Mouse (Mus musculus) intestine, embryonic 14.5 days (tissue): ENCODE results near the gene Snx1. TPM values are rescaled to one million over a fixed set of nuclear protein-coding genes. Genes with fewer than 3 reads are reported as not detected.

Source experiments
- ATAC-seq: fragments of 200-750 bp; cut with Nextera tagmentation; replicated peaks from 2 replicates; pipeline ENCODE4 v1.8.0; 2017; ENCODE audit warnings: low read depth, moderate number of reproducible peaks, moderate TSS enrichment, moderate library complexity; ENCODE audit not compliant: low FRiP score, low TSS enrichment
- DNase-seq: peaks from one replicate; pipeline ENCODE4 v3.0.0-alpha.2; 2018; ENCODE audit warnings: low spot score
- H3K27ac ChIP-seq: fragments of 300-500 bp; sonication (generic); 2 replicates; pipeline ENCODE4 v1.5.1; 2014; ENCODE audit warnings: low read depth, mild to moderate bottlenecking, control low read depth
- H3K27me3 ChIP-seq: fragments of 300-500 bp; sonication (generic); replicated peaks from 2 replicates; pipeline ENCODE4 v1.6.1; 2014; ENCODE audit warnings: low read length, control low read depth; ENCODE audit not compliant: control insufficient read depth, insufficient read depth
- H3K36me3 ChIP-seq: fragments of 300-500 bp; sonication (generic); 2 replicates; pipeline ENCODE4 v1.6.1; 2014; ENCODE audit warnings: low read length, control low read depth; ENCODE audit not compliant: control insufficient read depth, insufficient read depth
- H3K4me1 ChIP-seq: fragments of 300-500 bp; sonication (generic); replicated peaks from 2 replicates; pipeline ENCODE4 v1.6.1; 2014; ENCODE audit warnings: low read length, control low read depth, mixed read lengths; ENCODE audit not compliant: control insufficient read depth, insufficient read depth
- H3K4me2 ChIP-seq: fragments of 300-500 bp; sonication (generic); 2 replicates; pipeline ENCODE4 v1.6.1; 2014; ENCODE audit warnings: low read length
- H3K4me3 ChIP-seq: fragments of 300-500 bp; sonication (generic); 2 replicates; pipeline ENCODE4 v1.5.1; 2014; ENCODE audit warnings: low read depth, low read length, control low read depth, mixed read lengths
- H3K9ac ChIP-seq: fragments of 300-500 bp; sonication (generic); 2 replicates; pipeline ENCODE4 v1.6.1; 2014; ENCODE audit warnings: mild to moderate bottlenecking, low read length
- H3K9me3 ChIP-seq: fragments of 300-500 bp; sonication (generic); 2 replicates; pipeline ENCODE4 v1.6.1; 2016; ENCODE audit warnings: low read length, control low read depth; ENCODE audit not compliant: control insufficient read depth
- WGBS: fragments of 180-500 bp; shearing (Covaris S2); extraction: QIAGEN DNeasy Blood & Tissue Kit; methylation state at CpG from one replicate; pipeline ENCODE4 v1.1.7; 2014; 5-methylcytosine and 5-hydroxymethylcytosine counted together
- polyA plus RNA-seq: library from polyadenylated mRNA; unstranded; fragments of >200 nt; fragmentation: Nextera tagmentation; extraction: Ambion mirVana; gene quantifications from 2 replicates; pipeline ENCODE4 v1.2.1, GENCODE M21; 2014

Snx1 gene
- polyA plus RNA-seq, 1 experiment from 2014 or later: 136 TPM

GRCm38 (mm10) chr9:66049931-66050601 lies 76.3 kb downstream of the Snx1 start:
- no peak overlapping the region for H3K4me2 ChIP-seq
- no peaks in the 10 kb centered on the region for H3K27me3 ChIP-seq
- no peak overlapping the region for H3K9ac ChIP-seq
- H3K36me3 ChIP-seq: no peaks in the 10 kb centered on the region
- H3K4me1 ChIP-seq: no peaks in the 10 kb centered on the region
- no peak overlapping the region for H3K4me3 ChIP-seq
- no peak overlapping the region for H3K27ac ChIP-seq
- 0 out of 2 replicates have a peak, but pooled peaks cover 5% of the 10 kb centered on the region for H3K9me3 ChIP-seq
- 74% methylated on average over 6 of the region's 6 CpGs for WGBS
- ATAC-seq (no peak), DNase-seq (no peak)

GRCm38 (mm10) chr9:66043241-66043640 lies 83.1 kb downstream of the Snx1 start:
- peaks cover 10% of the 10 kb centered on the region; the same call in 1 of the 2 replicates for H3K36me3 ChIP-seq

GRCm38 (mm10) chr9:66042331-66042730 lies 84.1 kb downstream of the Snx1 start:
- Histone ChIP-seq H3K27me3 (no peaks in the 10 kb centered on the region), H3K4me2 (no peak overlapping the region), H3K27ac (no peak overlapping the region), H3K9me3 (no peaks in the 10 kb centered on the region), H3K4me1 (no peaks in the 10 kb centered on the region), H3K4me3 (no peak overlapping the region), H3K9ac (no peak overlapping the region), H3K36me3 (peaks cover 15% of the 10 kb centered on the region; the same call in 1 of the 2 replicates)
- DNase-seq (no peak), ATAC-seq (no peak)
- WGBS: 86% methylated on average over 4 of the region's 4 CpGs

More at GRCm38 (mm10) chr9:66043241-66043640, 83.1 kb downstream of the Snx1 start:
- no peak overlapping the region for H3K27ac ChIP-seq
- DNase-seq (no peak), ATAC-seq (no peak)
- H3K4me2 ChIP-seq: no peak overlapping the region
- H3K27me3 ChIP-seq: no peaks in the 10 kb centered on the region
- H3K9me3 ChIP-seq: no peaks in the 10 kb centered on the region
- 92% methylated on average over 3 of the region's 3 CpGs for WGBS
- no peak overlapping the region for H3K9ac ChIP-seq
- no peak overlapping the region for H3K4me3 ChIP-seq
- H3K4me1 ChIP-seq: no peaks in the 10 kb centered on the region

GRCm38 (mm10) chr9:66040801-66041200 lies 85.6 kb downstream of the Snx1 start:
- ATAC-seq: no peak
- no peaks in the 10 kb centered on the region for H3K27me3 ChIP-seq
- no peak overlapping the region for H3K4me2 ChIP-seq
- DNase-seq: no peak
- H3K4me1 ChIP-seq: no peaks in the 10 kb centered on the region
- no peak overlapping the region for H3K9ac ChIP-seq
- no peaks in the 10 kb centered on the region for H3K9me3 ChIP-seq
- H3K4me3 ChIP-seq: no peak overlapping the region
- H3K27ac ChIP-seq: no peak overlapping the region
- H3K36me3 ChIP-seq: peaks cover 15% of the 10 kb centered on the region; the same call in 1 of the 2 replicates
- WGBS: 83% methylated on average over 3 of the region's 3 CpGs

GRCm38 (mm10) chr9:66039290-66039689 lies 87.1 kb downstream of the Snx1 start:
- Histone ChIP-seq H3K4me3 (no peak overlapping the region), H3K4me1 (no peaks in the 10 kb centered on the region), H3K9ac (no peak overlapping the region), H3K36me3 (peaks cover 15% of the 10 kb centered on the region; the same call in 1 of the 2 replicates), H3K27ac (no peak overlapping the region), H3K9me3 (no peaks in the 10 kb centered on the region), H3K27me3 (no peaks in the 10 kb centered on the region), H3K4me2 (no peak overlapping the region)
- ATAC-seq (no peak), DNase-seq (no peak)
- 84% methylated on average over 4 of the region's 4 CpGs for WGBS

- Histone ChIP-seq H3K9me3 (no peaks in the 10 kb centered on the region), H3K36me3 (peaks cover 17% of the 10 kb centered on the region; the same call in 1 of the 2 replicates), H3K4me3 (no peak overlapping the region), H3K9ac (no peak overlapping the region), H3K27ac (no peak overlapping the region), H3K4me1 (no peaks in the 10 kb centered on the region), H3K27me3 (no peaks in the 10 kb centered on the region), H3K4me2 (no peak overlapping the region)
- DNase-seq (no peak), ATAC-seq (no peak)
- WGBS: 95% methylated on average over 4 of the region's 4 CpGs
These were observed 87.8 kb downstream of the Snx1 start for GRCm38 (mm10) chr9:66038581-66038980.

Other genes starting within 250 kb of the Snx1 start
- 159 and 175 TPM in 2 replicates for gene Pclaf, start 236.3 kb downstream of the Snx1 start, polyA plus RNA-seq
- 25.9 and 32.0 TPM in 2 replicates for gene Trip4, start 217.8 kb downstream of the Snx1 start, polyA plus RNA-seq
- 17.9 and 18.6 TPM in 2 replicates for gene Csnk1g1, start 217.7 kb downstream of the Snx1 start, polyA plus RNA-seq
- gene Ppib, start 66.4 kb downstream of the Snx1 start, polyA plus RNA-seq: 566 and 618 TPM in 2 replicates
- gene Snx22, start 56.9 kb downstream of the Snx1 start, polyA plus RNA-seq: 0.56 and 0.96 TPM in 2 replicates
- gene Ciao2a, start within 50 bp of the Snx1 start, polyA plus RNA-seq: 188 and 189 TPM in 2 replicates
- gene Dapk2, start 31.6 kb upstream of the Snx1 start, polyA plus RNA-seq: 4.4 and 4.8 TPM in 2 replicates
- 25.1 and 26.5 TPM in 2 replicates for gene Herc1, start 223.9 kb upstream of the Snx1 start, polyA plus RNA-seq